Mouse (Mus musculus) forebrain, embryonic 11.5 days (tissue): Measurements from ENCODE around the gene Krtcap2. TPM values are rescaled to one million over a fixed set of nuclear protein-coding genes. Genes with fewer than 3 reads are reported as not detected.

Experiments used
- ATAC-seq: fragments of 200-750 bp; cut with Nextera tagmentation; replicated peaks from 2 replicates; pipeline ENCODE4 v1.8.0; 2017; ENCODE audit warnings: moderate TSS enrichment; ENCODE audit not compliant: low FRiP score
- DNase-seq: peaks from one replicate; pipeline ENCODE4 v3.0.0-alpha.2; 2017; ENCODE audit warnings: low spot score
- H3K27ac ChIP-seq: fragments of 300-500 bp; sonication (generic); 2 replicates; pipeline ENCODE4 v1.5.1; 2014; ENCODE audit warnings: low read depth, low read length
- H3K27me3 ChIP-seq: fragments of 300-500 bp; sonication (generic); 2 replicates; pipeline ENCODE4 v1.6.1; 2014; ENCODE audit warnings: mild to moderate bottlenecking, low read length, mixed read lengths; ENCODE audit not compliant: control insufficient read depth, insufficient read depth
- H3K36me3 ChIP-seq: fragments of 300-500 bp; sonication (generic); 2 replicates; pipeline ENCODE4 v1.6.1; 2014; ENCODE audit warnings: mild to moderate bottlenecking, low read length, moderate library complexity, mixed read lengths; ENCODE audit not compliant: control insufficient read depth, insufficient read depth
- H3K4me1 ChIP-seq: fragments of 300-500 bp; sonication (generic); replicated peaks from 2 replicates; pipeline ENCODE4 v1.6.1; 2014; ENCODE audit warnings: low read length, mixed read lengths; ENCODE audit not compliant: control insufficient read depth, insufficient read depth
- H3K4me2 ChIP-seq: fragments of 300-500 bp; sonication (generic); 2 replicates; pipeline ENCODE4 v1.6.1; 2014; ENCODE audit warnings: low read depth, mild to moderate bottlenecking, low read length, moderate library complexity, mixed read lengths; ENCODE audit not compliant: severe bottlenecking
- H3K4me3 ChIP-seq: fragments of 300-500 bp; sonication (generic); 2 replicates; pipeline ENCODE4 v1.5.1; 2014; ENCODE audit warnings: low read depth, low read length
- H3K9ac ChIP-seq: fragments of 300-500 bp; sonication (generic); 2 replicates; pipeline ENCODE4 v1.6.1; 2014; ENCODE audit warnings: low read length
- H3K9me3 ChIP-seq: fragments of 300-500 bp; sonication (generic); 2 replicates; pipeline ENCODE4 v1.6.1; 2016; ENCODE audit warnings: low read length, mixed read lengths; ENCODE audit not compliant: control insufficient read depth
- WGBS: fragments of 180-500 bp; shearing (Covaris S2); extraction: QIAGEN DNeasy Blood & Tissue Kit; methylation state at CpG from one replicate; pipeline ENCODE4 v1.1.7; 2014; 5-methylcytosine and 5-hydroxymethylcytosine counted together
- microRNA counts: library from miRNA; unstranded; fragments of <30 nt; microRNA quantifications from one replicate; lab custom pipeline; 2015
- microRNA-seq: library from miRNA; unstranded; fragments of <30 nt; microRNA quantifications from one replicate; pipeline ENCODE4, GENCODE M21; 2016; ENCODE audit not compliant: insufficient number of aligned reads
- polyA plus RNA-seq: library from polyadenylated mRNA; unstranded; fragments of >200 nt; fragmentation: Nextera tagmentation; extraction: Ambion mirVana; gene quantifications from 2 replicates; pipeline ENCODE4 v1.2.1, GENCODE M21; 2014

The Krtcap2 gene
- polyA plus RNA-seq, 1 experiment from 2014 or later: 252 TPM

- H3K4me2 ChIP-seq: no peak overlapping the region
- no peaks in the 10 kb centered on the region for H3K9me3 ChIP-seq
- H3K36me3 ChIP-seq: no peaks in the 10 kb centered on the region
- no peak for DNase-seq
- H3K27me3 ChIP-seq: peaks cover 2% of the 10 kb centered on the region; the same call in 1 of the 2 replicates
- no peak for ATAC-seq
- no peak overlapping the region for H3K27ac ChIP-seq
- H3K9ac ChIP-seq: no peak overlapping the region
- no peak overlapping the region for H3K4me3 ChIP-seq
- 89% methylated on average over 11 of the region's 11 CpGs for WGBS
- no peaks in the 10 kb centered on the region for H3K4me1 ChIP-seq
Observed at GRCm38 (mm10) chr3:89296761-89297396, 51.1 kb downstream of the Krtcap2 start.

DNA sequence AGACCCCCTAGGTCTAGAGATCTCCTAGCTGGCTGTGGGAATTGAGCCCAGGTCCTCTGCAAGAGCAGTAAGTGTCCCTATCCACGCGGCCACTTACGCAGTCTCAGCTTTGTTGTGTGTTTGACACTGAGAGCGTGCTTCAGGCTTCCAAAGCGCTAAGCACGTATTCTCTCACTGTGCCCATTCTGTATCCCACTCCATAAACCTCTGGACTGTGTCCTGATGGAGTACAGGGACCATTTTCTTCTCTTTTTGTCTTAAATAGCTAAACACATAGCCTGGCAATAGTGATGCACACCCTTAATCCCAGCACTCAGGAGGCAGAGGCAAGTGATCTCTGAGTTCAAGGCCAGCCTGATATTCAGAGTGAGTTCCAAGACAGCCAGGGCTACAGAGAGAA lies 53.1 kb downstream of the Krtcap2 start:
- no peak overlapping the region for H3K27ac ChIP-seq
- ATAC-seq: no peak
- H3K9ac ChIP-seq: no peak overlapping the region
- DNase-seq: no peak
- H3K9me3 ChIP-seq: no peaks in the 10 kb centered on the region
- no peak overlapping the region for H3K4me3 ChIP-seq
- no peaks in the 10 kb centered on the region for H3K4me1 ChIP-seq
- peaks cover 2% of the 10 kb centered on the region; the same call in 1 of the 2 replicates for H3K27me3 ChIP-seq
- H3K4me2 ChIP-seq: no peak overlapping the region
- 85% methylated on average over 6 of the region's 6 CpGs for WGBS
- no peaks in the 10 kb centered on the region for H3K36me3 ChIP-seq

- ATAC-seq (no peak), DNase-seq (no peak)
- Histone ChIP-seq H3K4me1 (no peaks in the 10 kb centered on the region), H3K4me2 (peak overlapping the region; percentile 40; the same call in 1 of the 2 replicates), H3K9me3 (no peaks in the 10 kb centered on the region), H3K27me3 (peaks cover 2% of the 10 kb centered on the region; the same call in 1 of the 2 replicates), H3K27ac (no peak overlapping the region), H3K9ac (peak overlapping the region; percentile 3), H3K36me3 (no peaks in the 10 kb centered on the region), H3K4me3 (peak overlapping the region; percentile 2; the same call in 1 of the 2 replicates)
- 3% methylated on average over 14 of the region's 14 CpGs for WGBS
Observed at GRCm38 (mm10) chr3:89299499-89299898, 53.7 kb downstream of the Krtcap2 start.

MicroRNAs encoded within 50 kb of the gene (microRNA counts, 519-probe panel; counts per million panel counts)
- 5,667 counts per million, percentile 74 among the panel's probes with 10 or more counts for microRNA mmu-miR-92b (lab: Ali Mortazavi, UCI)

Small RNA genes within 50 kb of the gene (microRNA-seq; reads per million reads assigned to microRNA genes)
- gene Mir92b: 19,871 reads per million, percentile 98 among the genes with 10 or more reads in this experiment

Other genes with a start within 250 kb of the Krtcap2 start
- 23.9 and 24.5 TPM in 2 replicates for gene Rusc1, start 152.7 kb upstream of the Krtcap2 start, polyA plus RNA-seq
- not detected in 2 replicates for gene Gm43738, start 144.9 kb upstream of the Krtcap2 start, polyA plus RNA-seq
- 332 and 356 TPM in 2 replicates for gene Fdps, start 144.0 kb upstream of the Krtcap2 start, polyA plus RNA-seq
- 2.1 and 2.8 TPM in 2 replicates for gene Pklr, start 109.8 kb upstream of the Krtcap2 start, polyA plus RNA-seq
- 6.3 and 6.7 TPM in 2 replicates for gene Hcn3, start 85.8 kb upstream of the Krtcap2 start, polyA plus RNA-seq
- 34.7 and 40.8 TPM in 2 replicates for gene Clk2, start 81.2 kb upstream of the Krtcap2 start, polyA plus RNA-seq
- 92.5 and 107 TPM in 2 replicates for gene Scamp3, start 68.5 kb upstream of the Krtcap2 start, polyA plus RNA-seq
- 26.3 and 27.8 TPM in 2 replicates for gene Fam189b, start 62.8 kb upstream of the Krtcap2 start, polyA plus RNA-seq
- gene Gba, start 43.0 kb upstream of the Krtcap2 start, polyA plus RNA-seq: 32.4 and 37.7 TPM in 2 replicates
- gene Thbs3, start 30.8 kb upstream of the Krtcap2 start, polyA plus RNA-seq: 63.3 and 69.9 TPM in 2 replicates
- gene Mtx1, start 18.9 kb upstream of the Krtcap2 start, polyA plus RNA-seq: 194 and 213 TPM in 2 replicates
- 2.0 and 3.4 TPM in 2 replicates for gene Muc1, start 16.9 kb upstream of the Krtcap2 start, polyA plus RNA-seq
- gene Trim46, start 343 bp downstream of the Krtcap2 start, polyA plus RNA-seq: 11.9 and 13.5 TPM in 2 replicates
- 79.0 and 83.9 TPM in 2 replicates for gene Dpm3, start 13.4 kb downstream of the Krtcap2 start, polyA plus RNA-seq
- 28.4 and 31.8 TPM in 2 replicates for gene Slc50a1, start 24.6 kb downstream of the Krtcap2 start, polyA plus RNA-seq
- 10.8 and 11.4 TPM in 2 replicates for gene Efna1, start 35.2 kb downstream of the Krtcap2 start, polyA plus RNA-seq
- 6.6 and 7.7 TPM in 2 replicates for gene Efna3, start 77.0 kb downstream of the Krtcap2 start, polyA plus RNA-seq
- gene Efna4, start 92.1 kb downstream of the Krtcap2 start, polyA plus RNA-seq: 17.1 and 20.7 TPM in 2 replicates
- gene Adam15, start 104.0 kb downstream of the Krtcap2 start, polyA plus RNA-seq: 27.9 and 28.4 TPM in 2 replicates
- 0.13 TPM in 1 of 2 replicates, not detected in the other for gene Dcst2, start 116.0 kb downstream of the Krtcap2 start, polyA plus RNA-seq
- gene Dcst1, start 119.3 kb downstream of the Krtcap2 start, polyA plus RNA-seq: 0.08 and 0.15 TPM in 2 replicates
- gene Zbtb7b, start 148.8 kb downstream of the Krtcap2 start, polyA plus RNA-seq: 1.3 and 1.4 TPM in 2 replicates
- 0.91 and 1.9 TPM in 2 replicates for gene Lenep, start 156.8 kb downstream of the Krtcap2 start, polyA plus RNA-seq
- gene Flad1, start 165.9 kb downstream of the Krtcap2 start, polyA plus RNA-seq: 28.5 and 31.9 TPM in 2 replicates
- 491 and 495 TPM in 2 replicates for gene Cks1b, start 172.4 kb downstream of the Krtcap2 start, polyA plus RNA-seq
- gene Shc1, start 172.5 kb downstream of the Krtcap2 start, polyA plus RNA-seq: 30.9 and 31.6 TPM in 2 replicates
- gene Pygo2, start 184.2 kb downstream of the Krtcap2 start, polyA plus RNA-seq: 53.9 and 60.6 TPM in 2 replicates
- 9.1 and 10.0 TPM in 2 replicates for gene Pbxip1, start 190.7 kb downstream of the Krtcap2 start, polyA plus RNA-seq
- gene Pmvk, start 208.6 kb downstream of the Krtcap2 start, polyA plus RNA-seq: 62.5 and 71.1 TPM in 2 replicates